Mouse (Mus musculus) gastrocnemius, adult 18-20 months (tissue): ENCODE measurements around the gene Rpl28. TPM values are rescaled to one million over a fixed set of nuclear protein-coding genes. Genes with fewer than 3 reads are reported as not detected.
A peak's percentile ranks its signal among the peaks of the same experiment; 100 is the strongest.

Experiments
- DNase-seq: peaks from one replicate; pipeline ENCODE4 v3.0.0; 2021; ENCODE audit warnings: low spot score
- long read RNA-seq, 2 experiments: library from polyadenylated mRNA; stranded (forward); transcript quantifications; one replicate each; pipeline ENCODE4 v2.0.0; 2021
- total RNA-seq, 2 experiments: library from RNA; stranded (reverse); gene quantifications; 2 replicates each; pipeline ENCODE4 v1.2.3; 2021

Gene Rpl28
- total RNA-seq, result 100 to 1,000 TPM; 582 to 601 TPM
- long read RNA-seq, experiment 1, transcript Rpl28-201 (5 exons, 1,106 nt), result major isoform, 108 of 126 reads
- long read RNA-seq, experiment 1, transcript Rpl28-202 (4 exons, 772 nt), result minor isoform, 13 of 126 reads
- long read RNA-seq, experiment 1, partial matches to known transcripts, result 2 of 126 reads
- long read RNA-seq, experiment 1, other reads (novel, unspliced or antisense), result 3 of 126 reads
- long read RNA-seq, experiment 2, transcript Rpl28-201 (5 exons, 1,106 nt), result major isoform, 89 of 105 reads
- long read RNA-seq, experiment 2, transcript Rpl28-202 (4 exons, 772 nt), result minor isoform, 6 of 105 reads
- long read RNA-seq, experiment 2, partial matches to known transcripts, result 5 of 105 reads
- long read RNA-seq, experiment 2, other reads (novel, unspliced or antisense), result 2 of 105 reads

DNA sequence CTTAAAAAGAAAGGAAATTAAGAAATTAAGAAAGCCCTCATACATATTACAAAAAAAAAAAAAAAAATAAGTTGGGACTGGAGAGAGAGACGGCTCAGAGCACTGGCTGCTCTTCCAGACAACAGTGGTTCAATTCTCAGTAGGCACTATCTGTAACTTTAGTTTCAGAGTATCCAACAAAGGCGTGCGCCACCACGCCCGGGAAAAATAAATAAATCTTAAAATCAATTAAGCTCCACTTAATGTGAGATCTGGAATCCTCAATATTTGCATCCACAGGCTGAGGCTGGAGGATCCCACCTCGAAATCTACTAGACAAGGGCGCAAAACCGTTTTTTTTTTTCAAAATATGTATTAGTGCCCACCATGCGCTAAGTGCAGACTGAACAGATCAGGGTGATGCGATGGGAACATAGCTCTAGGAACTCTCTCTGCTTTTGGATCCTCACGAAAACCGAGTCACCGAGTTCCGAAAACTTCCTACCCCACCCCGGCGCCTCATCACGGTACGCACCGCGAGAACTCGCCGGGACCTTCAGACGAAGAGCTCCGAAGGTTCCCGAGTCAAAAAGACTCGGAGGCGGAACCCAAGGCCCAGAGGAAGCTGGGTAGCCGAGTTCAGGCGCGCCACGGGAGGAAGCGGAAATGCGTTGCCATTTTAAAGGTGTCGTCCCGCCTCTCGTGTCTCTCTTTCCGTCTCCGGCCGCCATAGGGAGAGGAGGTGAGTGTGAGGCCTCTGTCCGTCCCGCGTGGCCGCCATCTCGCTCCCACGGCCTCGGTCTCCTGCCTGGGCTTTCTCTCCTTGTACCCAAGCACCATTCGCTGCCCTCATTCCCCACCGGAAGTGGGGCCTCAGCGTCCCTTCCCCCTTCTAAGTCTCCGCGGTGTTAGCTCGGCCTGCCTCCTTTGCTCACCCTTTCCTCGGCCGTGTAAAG lies at the start of gene Rpl28:
Gene Rpl28, plus strand, starts transcription at position 597 of the 935 bp plus-strand sequence.
- DNase-seq, result peak; percentile 97

DNA sequence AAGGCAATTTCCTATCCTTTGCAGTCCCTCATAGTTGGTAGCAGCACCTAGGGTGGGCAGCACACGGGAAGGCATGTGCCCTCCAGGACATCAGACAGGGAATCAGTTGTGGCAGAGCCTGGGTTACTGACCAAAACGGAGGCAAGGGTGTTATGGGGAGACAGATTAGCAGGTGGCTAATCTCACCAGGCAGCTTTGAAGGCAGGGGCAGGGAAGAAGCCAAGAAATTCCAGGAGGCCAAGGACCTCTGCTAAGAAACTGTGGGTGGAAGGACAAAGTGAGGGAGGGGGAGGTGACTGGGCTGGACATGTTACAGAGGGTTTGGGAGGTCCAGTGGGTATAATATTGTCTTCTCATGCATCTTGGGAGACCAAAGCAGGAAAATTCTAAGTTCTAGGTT lies 49.3 kb upstream of the Rpl28 start:
- DNase-seq, result no peak

DNA sequence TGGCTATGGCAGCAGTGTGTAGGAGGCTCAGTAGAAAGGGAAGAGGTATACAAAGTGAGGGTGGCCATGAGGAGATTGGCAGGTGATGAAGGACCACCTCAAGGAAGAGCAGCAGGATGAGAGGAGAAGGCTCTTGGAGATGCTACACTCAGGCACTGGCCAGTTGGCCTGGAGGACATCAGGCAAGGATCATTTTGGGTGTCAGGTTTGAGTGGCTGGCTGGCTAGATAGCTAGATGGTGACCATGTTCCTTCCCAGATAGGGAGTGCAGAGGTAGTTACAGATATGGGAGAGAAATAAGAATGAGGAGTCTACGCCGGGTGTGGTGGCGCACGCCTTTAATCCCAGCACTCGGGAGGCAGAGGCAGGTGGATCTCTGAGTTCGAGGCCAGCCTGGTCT lies 47.8 kb upstream of the Rpl28 start:
- DNase-seq, result no peak

DNA sequence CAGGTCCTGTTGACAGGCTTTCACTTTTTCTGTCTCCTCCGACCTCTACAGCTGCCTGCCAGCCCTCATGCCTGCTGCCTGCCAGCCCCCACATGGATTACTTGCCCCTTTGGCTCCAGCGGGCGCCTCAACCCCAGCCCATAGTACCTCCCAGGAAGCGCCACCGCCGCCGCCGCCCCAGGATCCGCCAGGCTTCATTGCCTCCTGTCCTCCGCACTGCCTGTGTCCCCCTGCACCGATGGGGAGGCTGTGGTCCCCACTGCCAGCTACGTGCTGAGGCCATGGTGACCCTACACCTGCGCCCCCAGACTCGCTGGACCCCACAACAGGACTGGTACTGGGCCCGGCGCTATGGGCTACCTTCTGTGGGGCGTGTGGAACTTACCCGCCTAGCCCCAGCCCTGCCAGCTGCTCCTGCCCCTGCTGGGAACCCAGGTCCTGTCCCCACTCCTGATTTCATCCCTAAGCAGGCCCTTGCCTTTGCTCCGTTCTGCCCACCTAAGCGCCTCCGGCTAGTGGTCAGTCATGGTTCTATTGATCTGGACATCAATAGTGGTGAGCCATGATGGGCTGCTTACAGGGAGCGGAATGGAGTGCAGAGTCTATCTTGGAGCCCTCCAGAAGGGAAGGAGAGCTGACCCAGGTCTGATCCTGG lies 46.2 kb upstream of the Rpl28 start:
- no peak for DNase-seq

DNA sequence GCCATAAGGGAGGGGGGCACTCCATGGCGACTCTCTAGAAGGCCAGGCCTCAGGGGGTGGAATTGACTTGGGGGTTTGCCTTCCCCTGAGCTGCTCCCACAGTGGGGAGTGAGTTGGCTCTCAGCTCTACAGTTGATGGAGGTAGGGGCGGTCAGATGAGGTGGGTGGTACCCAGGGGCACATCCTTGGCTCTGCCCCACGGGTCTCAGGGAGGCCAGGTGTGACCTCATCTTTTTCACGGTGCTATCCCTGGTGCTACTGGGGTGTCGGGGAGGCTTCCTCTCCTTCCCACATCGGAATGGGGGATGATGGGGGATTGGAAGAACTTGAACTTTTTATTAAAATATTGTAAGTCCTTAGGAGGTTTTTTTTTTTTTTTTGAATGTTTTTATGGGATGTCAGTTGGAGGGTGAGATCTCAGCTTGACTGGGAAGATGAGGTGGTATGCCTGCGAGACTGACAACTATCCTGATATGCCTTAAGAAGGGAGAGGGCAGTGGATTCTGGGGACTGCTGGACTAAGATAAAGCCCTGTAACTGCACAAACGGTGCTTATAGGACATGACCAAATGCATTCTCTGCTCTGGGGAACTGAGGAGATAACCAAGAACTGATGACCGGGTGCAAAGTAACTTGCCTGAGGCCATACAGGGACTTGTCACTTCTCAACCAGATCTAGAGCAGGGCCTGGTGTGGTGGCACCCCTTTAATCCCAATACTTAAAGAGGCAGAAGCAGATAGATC lies 45.3 kb upstream of the Rpl28 start:
- DNase-seq, result no peak

DNA sequence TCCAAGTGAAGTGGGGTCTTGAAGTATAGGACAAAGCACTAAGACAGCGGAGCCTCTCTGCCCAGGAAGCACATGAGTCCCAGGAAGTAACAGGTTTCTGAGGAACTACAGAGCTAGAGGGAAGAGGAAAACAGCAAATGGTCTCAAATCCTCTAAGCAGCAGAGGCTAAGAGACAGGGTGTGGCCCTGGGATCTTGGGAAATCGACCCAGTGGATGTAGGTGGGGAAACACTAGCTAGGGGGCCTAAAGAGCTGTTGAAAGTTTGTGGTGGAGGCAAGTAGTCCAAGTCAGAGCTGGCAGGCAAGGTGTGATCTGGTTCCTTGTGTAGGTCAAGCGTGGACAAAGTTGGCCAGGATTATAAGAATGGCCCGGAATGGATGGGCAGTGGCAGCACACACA lies 44.4 kb upstream of the Rpl28 start:
- no peak for DNase-seq

DNA sequence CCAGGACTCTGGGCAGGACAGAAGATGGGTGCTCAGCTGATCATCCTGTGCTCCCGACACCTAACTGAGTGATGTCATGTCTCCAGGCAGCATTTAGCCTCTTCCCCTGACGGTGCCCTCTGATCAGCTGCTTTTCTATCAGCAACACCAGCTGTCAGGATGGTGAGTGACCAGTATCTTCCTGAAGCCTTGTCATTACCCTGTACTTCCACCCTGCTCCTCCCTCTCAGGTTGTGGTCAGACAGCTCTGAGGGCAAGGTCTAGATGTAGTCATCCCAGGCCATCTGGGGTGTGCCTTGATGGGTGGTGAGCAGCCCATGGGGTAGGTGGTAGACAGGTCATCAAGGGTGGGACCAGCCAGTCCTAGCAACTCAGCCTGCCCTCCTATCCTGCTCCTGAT lies 43.5 kb upstream of the Rpl28 start:
- DNase-seq, result no peak

DNA sequence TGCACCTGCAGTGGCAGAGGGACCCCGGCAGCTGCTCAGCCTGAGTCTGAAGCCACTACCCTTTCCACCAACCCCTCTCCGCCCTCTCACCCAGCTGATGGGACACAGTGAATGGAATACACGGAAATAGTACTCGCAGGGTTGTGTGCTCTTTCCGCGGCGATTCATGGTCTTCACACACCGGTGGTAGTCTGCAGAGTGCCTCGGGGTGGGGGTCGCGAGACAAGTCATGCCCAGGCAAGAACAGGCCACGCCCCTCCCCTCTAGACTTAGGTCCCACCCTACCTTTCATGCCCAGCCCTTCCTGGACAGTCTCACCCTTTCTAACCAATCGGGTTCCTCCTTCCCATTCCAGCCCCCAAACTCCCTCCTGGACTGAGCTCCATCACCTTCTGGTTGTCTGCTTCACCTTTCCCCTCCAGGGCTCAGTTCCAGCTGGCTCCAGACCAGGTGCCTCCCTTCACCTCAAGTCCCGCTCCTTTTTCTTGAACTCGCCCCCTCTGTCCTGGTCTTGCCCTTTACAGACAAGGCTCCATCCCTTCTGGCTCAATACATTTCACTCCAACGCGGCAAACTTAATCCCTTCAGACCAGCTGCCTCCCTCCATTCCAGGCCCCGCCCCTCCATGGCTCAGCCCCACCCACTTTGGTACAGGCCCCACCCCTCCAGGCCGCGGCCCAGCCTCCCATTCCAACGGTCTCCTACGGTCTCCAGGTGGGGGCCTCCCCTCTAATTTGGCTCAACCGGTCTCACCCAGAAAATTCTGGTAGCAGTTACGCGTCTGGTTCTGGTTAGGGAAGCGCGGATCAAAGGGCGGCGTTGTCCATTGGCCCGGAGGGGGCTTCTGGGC lies 40.5 kb upstream of the Rpl28 start:
- no peak for DNase-seq

DNA sequence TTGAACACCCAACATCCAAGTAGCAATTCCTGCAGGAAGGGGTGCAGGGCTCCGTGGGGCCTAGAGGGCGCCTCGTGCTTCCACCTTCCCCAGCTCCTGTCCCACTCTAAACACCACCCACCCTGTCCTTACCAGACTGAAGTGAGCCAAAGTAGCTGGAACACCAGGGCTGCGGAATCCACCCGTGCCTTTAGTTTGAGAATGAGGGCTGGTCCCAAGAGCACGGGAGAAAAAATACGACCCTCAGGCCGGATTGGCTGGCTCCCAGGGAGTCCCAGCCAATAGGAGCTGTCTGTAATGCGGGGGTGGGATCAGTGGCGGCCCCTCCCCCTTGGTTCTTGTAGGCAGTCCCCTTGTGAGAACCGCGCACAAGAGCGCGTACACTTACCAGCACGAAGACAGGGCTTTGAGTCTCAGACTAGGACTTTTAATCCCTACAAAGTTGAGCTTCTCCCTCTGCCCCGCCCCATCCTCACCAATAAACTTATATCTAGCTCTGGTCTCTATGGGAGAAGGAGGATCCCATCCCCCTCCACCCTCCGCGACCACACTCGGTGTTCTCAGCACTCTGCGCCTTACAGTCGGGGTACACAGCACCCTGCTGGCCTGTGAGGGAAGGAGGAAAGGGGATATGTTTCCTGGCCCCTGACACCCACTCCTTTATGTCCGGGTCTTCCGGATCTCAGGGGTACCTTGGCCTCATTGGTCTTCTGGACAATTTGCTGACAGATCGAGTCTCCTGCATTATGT lies 39.7 kb upstream of the Rpl28 start, which contains the start of gene Cox6b2:
Gene Cox6b2, minus strand, starts transcription at position 274 of the 750 bp plus-strand sequence.
- DNase-seq, result peak; percentile 46

DNA sequence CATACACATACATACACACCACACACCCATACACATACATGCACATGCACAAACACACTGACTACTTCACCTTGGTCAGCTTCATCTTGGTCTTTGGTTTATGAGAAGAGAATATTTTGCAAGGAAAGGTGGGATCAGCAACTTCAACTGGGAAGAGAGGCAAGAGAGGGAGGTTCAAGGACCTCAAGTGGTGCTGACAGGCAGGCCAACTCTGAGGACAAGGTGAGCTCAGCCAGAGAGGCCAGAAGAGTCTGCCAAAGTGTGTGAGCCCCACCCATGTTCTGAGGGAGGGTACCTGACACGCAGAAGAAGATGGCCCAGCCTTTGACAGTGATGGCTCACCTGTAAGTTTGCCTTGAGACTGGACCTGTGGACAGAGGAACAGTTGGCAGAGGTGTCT lies 33.0 kb upstream of the Rpl28 start:
- no peak for DNase-seq

DNA sequence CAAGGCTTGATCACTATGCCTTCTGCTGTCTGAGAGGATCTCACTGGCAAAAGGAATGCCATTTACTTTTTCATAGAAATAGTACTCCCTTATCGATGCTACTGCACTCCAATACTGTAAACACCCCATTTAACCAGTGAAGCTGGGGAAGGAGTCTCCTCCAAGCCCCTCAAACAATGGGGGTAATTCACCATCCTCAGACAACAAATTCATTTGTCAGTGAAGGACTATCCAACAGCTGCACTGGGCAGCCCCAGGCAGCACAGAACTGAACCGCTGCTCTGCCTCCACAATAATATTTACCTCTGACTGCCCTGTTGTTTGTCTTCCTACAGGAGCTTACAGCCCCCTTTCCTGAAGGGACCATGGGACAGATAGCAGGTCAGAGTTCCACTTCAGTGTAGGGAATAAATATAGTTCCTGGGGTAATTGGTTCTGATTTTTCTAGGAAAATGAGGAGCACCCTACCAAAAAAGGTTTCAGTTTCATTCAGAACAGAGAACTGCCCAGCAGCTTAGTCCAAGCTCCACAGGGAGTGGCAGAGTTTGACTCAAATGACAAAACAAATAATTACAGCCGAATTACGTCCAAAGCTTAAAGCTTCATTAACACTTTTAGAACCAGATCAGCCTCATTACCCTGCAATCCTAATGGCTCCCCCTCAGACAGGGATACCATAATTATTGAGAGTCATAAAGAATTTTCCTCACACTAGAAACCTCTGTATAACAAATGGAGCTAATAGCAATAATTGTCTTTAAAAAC lies 27.5 kb upstream of the Rpl28 start:
- DNase-seq, result no peak

DNA sequence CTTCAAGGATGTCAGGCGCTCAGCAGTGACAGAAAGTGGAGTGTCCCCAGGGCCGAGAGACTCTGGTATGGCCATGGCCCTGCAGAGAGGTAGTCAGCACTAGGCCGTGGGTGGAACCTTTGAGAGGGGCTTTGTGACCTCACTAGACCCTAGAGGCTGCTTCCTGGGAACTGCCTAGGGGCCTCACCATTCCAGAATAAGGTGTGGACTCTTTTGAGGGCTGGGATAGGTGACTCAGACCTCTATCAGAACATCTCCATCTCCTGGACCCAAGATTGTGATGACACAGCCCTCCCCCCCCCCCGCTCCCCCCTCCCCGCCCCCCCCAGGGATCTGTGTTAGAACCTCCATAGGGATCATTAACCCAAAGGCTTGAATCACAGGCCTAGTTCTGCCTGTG lies 21.5 kb upstream of the Rpl28 start, which contains the start of gene Fam71e2:
Gene Fam71e2, minus strand, starts transcription at position 101 of the 400 bp plus-strand sequence.
- no peak for DNase-seq

DNA sequence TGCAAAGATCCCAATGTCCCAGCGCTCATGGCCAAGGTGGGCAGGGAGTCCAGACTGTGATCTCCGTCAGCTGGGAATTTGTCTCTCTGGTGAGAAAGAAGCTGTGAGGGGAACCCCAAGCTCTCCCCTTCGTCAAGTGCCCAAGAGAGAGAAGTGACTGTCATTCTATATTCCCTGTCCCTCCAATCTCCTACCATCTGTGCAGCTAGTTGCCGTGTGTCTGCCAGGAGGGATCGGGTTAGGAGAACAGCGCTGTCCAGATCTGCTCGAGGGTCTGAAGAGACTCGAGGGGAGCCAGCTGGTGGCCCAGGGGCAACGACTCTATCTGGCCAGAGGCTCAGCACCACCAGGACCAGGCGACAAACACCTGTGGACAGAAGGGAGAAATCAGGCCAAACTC lies 16.5 kb upstream of the Rpl28 start:
- DNase-seq, result no peak

DNA sequence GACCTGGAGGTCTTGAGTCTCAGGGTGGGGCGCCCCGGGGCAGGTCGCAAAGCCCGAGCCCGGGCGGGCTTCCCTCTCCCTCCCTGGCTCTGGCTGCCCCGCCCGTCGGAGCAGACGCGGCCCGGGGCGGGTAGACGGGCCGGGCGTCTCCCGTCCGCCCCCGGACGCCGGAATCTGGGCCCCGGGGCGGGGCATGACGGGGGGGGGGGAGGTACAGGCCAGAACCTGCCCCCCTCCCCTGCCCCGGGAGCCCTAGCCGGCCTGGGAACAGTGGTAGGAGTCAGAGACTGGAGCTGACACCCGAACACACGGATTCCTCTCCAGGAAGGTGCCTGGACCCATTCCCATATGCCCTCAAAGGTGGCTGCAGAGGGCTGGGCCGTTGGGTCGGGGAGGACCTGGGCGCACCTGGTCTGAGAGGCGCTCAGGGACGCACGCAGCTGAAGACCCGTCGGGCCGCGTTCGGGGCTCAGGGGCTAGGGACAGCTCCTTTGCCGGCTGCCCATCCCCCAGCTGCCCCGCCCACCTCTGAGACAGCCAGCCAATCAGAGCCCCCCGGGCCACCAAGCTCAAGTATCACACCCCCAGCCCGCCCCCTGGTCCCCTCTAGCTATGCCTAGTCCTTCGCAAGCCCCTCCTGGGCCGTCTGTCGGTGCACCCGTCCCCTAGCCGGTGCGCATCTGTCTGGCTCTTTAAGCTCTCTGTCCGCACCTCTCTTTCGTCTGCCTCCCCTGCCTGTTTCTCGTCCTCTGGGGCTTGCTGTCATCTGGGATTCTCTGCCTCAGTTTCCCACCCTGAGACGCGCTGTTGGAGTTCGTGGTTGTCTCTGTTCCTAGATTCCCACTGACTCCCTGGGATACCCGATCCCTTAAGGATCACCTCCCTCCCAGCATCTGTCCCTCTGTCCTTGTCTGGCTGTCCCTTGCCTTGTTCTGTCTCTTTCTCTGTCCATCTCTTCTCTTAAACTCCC lies 15.5 kb upstream of the Rpl28 start:
- DNase-seq, result peak; percentile 30

DNA sequence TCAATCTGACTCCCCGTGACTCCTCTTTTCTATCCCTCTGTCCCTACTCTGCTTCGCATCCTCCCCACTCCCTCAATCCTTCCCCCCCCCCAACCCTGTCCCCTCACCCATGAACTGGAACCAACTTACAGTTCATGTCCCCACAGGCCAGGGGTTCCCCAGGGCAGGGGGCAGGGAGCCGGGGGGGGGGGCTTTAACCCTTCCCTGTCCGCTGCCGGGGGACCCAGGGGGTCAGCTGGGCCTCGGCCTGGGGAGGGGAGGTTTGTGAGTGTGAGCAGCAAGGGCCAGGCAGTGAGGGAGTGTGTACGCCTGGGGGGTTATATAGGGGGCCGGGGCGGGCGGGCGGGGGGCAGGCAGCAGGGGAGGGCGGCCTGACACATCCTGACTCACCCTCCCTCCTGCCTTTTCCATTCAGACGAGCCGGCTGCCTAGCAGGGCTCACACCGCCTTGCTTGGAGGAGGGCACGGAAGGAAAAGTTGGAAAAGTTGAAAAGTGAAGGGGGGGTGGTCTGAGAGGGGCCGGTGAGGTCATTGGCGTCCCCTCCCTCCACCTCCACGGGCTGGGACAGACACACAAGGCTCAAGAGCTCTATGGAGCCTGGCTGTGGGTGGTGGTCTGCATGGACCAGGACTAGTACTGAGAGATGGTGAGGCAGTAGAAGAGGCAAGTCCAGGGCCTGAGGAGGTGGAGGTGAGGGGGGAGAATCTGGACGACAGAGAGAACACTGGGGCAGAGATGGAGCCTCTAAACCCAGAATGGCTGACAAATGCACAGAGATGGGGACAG lies 14.6 kb upstream of the Rpl28 start:
- DNase-seq, result no peak

DNA sequence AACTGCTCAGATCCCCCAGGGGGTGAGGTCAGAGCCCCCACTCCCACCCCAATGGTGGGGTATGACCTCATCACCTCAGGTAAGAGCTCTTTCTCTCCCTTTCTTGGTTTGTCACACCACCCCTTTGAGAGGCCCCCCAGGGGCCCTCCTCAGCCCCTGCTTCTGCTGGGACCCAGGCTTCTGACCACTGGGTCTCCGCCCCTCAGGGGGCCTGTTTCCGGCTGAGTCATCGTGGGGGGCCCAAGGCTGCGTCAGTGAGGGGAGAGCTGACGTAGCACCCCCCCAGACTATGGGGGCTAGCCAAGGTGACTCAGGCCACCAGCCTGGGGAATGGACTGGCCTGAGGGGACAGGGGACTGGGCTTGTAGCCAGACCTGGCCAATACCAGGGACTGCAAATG lies 12.8 kb upstream of the Rpl28 start:
- DNase-seq, result no peak

DNA sequence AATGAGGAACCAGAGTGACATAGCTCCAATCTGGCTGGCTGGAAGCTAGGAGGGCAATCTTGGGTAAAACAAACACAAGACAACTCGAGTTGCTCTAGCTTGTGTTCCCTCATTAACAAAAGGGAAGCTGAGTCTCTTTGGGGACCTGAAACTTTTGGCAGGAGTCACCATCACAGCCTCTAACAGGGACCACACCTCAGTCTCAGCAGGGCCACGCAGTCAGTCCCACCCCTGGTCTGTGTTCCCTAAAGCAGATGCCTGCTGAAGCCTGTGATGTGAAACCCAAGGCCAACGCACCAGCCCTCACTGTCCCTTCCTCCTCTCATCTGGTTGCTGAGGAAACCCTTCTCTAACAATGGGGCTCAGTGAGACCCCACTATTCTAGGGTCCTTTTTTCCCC lies 10.5 kb upstream of the Rpl28 start:
- DNase-seq, result no peak
